Mouse (Mus musculus): Measurements from ENCODE around the gene Cstf1.

Gene Cstf1

GRCm38 (mm10) chr2:172370411-172371223 lies at the start of gene Cstf1, which contains the start of gene Aurka:
Cstf1 (plus strand) TSS chr2:172370681.
Aurka (minus strand) TSS chr2:172370535.
- DNase-seq (ENCODE audit: low spot score), result peak; percentile 98

- peak; percentile 93 for DNase-seq (ENCODE audit: low spot score)
Observed at GRCm38 (mm10) chr2:172320878-172321277, 49.6 kb upstream of the Cstf1 start.

DNA sequence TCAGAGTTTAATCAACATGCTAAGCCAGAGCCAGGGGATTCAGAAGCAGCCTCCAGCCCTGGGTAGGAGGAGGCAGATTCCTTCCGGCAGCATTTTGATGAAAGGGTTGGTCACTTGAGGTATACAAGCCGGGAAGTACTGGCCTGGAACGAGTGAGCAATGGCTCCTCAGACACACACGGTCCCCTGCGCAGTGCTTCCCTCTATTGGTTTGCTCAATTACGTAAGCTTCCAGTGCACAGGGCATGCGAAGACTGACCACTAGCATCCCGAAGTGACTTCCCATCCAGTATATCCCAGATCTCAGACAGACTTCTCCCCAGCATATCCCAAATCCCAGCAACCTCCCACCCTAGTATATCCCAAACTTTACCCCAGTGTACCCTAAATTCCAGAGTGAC lies 42.2 kb upstream of the Cstf1 start:
- peak; percentile 25 for DNase-seq (ENCODE audit: low spot score)

DNA sequence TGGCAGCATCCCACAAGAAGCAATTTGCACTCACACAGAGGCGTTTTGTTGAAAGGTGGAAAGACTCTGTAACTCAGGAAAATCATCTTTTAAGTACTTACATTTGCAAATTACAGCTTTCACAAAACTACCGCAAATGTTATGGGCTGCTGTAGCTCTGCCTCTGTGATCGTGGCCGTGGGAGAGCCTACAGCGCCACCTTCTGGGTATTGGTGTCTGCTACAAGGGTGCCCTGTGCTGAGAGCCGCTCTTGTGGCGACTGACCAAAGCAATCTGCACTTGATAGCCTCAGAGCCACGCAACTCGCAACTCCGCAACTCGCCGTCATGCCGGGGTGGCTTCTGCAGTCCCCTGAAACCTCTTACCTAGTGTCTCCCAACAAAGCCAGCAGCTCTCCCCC lies 41.3 kb upstream of the Cstf1 start:
- peak; percentile 90 for DNase-seq (ENCODE audit: low spot score)

DNA sequence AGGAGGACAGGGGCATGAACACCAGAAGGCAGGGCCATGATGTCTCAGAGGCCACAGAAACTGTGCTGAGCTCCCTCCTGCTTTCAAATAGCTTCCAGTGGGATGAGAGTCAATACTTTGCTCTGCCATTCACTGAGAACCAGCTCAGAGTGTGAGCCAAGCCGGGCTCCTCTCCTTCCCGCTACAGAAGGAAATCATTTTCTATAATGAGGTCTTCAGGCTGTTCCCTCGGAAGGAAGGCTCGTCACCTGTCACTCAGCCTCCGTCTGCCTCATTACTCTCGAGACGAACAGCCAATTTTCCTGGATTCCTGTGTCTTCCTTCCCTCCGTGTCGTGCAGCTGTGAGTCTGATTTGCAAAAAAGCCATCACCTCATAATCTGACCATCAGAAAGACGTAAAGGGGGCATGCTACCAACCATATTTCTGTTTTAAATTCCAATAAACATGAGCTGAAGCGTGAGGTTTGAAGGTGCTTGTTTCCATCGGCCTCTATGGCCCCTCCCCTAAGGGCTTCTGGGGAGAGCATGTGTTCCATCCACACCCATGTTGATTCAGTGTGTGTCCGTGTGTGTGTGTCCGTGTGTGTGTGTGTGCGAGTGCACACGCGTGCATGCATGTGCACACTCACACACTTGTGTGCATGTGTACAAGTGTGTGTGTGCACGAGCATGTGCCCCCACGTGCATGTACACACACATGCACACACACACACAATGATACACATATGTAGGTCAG lies 32.1 kb upstream of the Cstf1 start:
- no peak for DNase-seq (ENCODE audit: low spot score)

- no peak for DNase-seq (ENCODE audit: low spot score)
Observed at GRCm38 (mm10) chr2:172340936-172341335, 29.5 kb upstream of the Cstf1 start.

DNA sequence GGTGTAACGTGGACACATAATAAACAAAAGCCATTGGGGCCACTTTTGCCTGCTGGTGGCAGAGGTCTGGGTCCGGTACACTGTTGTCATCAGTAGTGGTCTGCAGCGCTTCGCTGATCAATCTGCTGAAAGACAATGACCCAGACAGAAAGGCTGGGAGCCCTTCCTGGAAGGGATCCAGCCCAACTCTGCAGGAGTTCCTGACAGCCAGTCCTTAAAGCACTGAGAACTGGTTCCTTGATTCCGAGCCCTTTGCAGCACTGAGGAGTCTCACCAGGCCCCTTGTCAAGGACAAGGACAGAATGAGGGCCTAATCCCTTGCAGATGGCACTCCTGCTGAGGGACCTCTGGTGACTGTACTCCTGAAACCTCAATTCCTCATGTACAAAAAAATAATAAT lies 28.9 kb upstream of the Cstf1 start:
- DNase-seq (ENCODE audit: low spot score), result no peak

- no peak for DNase-seq (ENCODE audit: low spot score)
Observed at GRCm38 (mm10) chr2:172343751-172344150, 26.7 kb upstream of the Cstf1 start.

- no peak for DNase-seq (ENCODE audit: low spot score)
Observed at GRCm38 (mm10) chr2:172344669-172345068, 25.8 kb upstream of the Cstf1 start.

- DNase-seq (ENCODE audit: low spot score), result peak; percentile 97
Observed at GRCm38 (mm10) chr2:172345258-172345738, 25.2 kb upstream of the Cstf1 start, which contains the start of gene Fam210b. Fam210b (plus strand) TSS chr2:172345565.

DNA sequence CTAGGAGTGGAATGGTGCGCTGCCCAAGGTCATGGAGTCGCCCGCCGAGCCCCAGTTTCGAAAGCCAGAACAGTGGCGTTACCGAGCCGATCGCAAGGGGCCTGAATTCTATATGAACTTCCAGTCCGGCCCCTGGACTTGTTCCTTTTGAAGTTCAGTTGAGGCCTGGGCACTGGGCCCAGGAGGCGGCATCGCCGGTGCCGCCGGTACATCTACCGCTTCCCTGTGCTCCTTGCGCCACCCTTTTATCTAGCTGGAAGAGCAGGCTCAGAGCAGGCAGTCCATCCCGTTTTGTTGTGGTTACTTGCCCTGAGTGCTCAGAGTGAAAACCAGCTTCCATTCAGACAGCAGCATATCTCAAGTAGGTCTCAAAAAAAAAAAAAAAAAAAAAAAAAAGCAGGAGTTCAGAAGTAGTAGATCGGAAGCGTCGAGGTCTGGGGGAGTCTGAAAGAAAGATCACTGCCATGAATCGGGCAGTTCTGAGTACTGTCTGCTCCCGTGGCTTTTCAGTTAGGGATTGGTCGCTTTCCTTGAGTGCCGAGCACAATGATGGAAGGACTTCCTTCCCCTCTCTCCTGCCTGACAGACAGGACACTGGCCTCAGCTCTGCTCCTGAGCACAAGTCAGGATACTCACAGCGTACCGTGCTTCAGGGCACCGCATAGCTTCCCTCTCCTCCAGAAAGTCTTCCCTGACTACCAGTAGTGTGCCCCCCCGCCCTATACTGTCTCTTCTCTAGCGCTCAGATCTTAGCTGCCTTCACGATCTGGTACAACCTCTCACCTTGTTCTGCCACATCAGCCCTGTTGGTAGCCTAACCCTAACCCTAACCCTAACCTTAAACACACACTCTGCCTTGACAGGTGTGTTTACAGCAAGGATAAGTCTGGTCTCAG lies 24.2 kb upstream of the Cstf1 start:
- peak; percentile 53 for DNase-seq (ENCODE audit: low spot score)

DNA sequence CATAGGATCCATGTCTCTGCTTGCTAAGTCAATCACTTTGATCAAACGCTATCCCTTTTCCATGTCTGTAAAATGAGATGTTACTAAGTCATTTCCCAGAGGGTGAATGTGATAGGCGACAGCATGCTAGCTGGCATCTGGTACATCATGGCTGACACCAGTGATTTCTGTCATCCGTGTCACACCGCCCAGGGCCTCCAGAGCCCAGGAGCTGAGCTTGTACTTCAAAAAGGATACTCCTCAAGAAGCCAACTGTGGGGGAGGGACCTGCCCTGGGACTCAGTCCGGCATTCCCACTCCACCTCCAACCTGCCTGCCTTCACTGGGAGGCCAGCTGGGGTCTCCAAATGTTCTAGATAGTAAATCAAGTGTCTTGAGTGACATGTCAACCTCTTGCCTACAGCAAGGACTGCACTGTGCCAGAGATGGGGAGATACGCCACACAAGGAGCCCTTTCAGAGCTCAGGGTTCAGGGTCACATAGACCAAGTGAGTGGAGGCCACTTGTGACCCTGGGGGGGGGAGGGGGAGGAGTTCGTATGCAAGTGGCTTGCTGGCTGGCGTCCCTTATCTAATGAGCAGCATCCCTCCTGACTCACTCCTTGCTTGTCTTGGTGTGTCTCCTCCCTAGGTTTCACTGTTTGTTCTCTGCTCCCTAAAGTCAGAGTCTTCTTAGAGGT lies 23.4 kb upstream of the Cstf1 start:
- peak; percentile 28 for DNase-seq (ENCODE audit: low spot score)

DNA sequence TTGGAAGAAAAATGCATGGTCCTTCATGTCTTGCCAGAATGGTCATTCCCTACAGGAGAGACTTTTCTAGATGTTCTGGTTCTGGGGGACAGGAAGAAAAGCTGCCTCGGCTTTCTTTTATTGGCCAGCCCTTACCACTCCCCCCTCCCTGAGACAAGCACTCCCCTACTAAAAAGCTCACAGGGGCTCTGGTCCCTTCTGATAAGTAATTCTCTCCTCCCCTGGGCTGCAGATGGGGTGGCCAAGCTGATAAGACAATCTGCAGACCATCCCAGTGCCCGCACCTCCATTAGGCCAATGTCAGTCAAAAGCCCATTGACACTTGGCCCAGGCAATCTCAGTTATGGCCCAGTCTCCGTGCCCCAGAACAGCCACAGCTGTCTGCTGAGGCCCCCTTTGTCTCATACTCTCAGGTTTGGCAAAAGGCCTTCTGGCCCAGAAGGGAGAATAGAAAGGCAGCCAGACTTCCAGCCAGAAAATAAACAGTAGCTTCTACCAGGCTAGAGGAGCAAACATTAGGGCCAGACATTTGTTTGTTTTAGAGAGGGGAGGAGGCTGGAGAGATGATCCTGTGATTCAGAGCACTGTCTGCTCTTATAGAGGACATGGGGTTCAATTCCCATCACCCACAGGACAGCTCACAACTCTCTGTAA lies 22.1 kb upstream of the Cstf1 start:
- DNase-seq (ENCODE audit: low spot score), result no peak

DNA sequence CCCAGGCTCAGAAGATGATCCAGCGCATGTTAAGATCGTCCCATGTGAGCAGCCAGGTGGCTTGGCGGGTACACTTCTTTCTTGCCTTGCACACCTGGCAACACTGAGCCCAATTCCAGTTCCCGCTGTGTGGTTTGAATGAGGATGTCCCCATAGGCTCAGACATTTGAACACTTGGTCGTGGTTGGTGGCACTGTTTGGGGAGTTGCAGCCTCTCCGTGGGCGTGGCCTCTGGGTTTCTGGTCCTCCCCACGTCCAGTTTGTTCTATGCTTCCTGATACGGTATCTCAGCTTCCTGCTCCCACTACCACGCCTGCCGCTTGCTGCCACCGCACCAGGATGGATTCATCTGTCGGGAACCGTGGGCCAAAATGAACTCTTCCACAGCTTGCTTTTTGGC lies 20.7 kb upstream of the Cstf1 start:
- no peak for DNase-seq (ENCODE audit: low spot score)

- no peak for DNase-seq (ENCODE audit: low spot score)
Observed at GRCm38 (mm10) chr2:172350773-172351172, 19.7 kb upstream of the Cstf1 start.

- DNase-seq (ENCODE audit: low spot score), result no peak
Observed at GRCm38 (mm10) chr2:172353218-172353617, 17.3 kb upstream of the Cstf1 start.

- DNase-seq (ENCODE audit: low spot score), result no peak
Observed at GRCm38 (mm10) chr2:172354761-172355160, 15.7 kb upstream of the Cstf1 start.

GRCm38 (mm10) chr2:172355833-172356232 lies 14.6 kb upstream of the Cstf1 start:
- no peak for DNase-seq (ENCODE audit: low spot score)

DNA sequence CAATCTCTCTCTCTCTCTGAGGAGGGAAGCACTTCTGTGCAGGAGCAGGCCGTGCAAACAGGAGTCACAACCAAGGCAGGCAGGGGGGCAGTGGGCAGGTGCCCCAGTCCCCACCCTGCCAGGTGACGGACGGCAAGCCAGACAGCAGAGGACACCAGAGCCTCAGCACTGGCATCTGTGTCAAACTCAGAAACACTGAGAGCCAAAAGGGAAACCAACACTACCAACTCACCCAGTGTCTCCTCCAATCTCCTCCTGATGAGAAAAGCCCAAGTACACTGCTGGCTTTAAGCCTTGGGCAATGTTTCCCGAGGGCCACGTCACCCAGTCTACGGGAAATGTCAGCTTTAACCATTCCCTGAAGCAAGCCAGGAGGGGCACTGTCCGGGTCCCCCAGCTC lies 7.3 kb upstream of the Cstf1 start:
- DNase-seq (ENCODE audit: low spot score), result no peak

DNA sequence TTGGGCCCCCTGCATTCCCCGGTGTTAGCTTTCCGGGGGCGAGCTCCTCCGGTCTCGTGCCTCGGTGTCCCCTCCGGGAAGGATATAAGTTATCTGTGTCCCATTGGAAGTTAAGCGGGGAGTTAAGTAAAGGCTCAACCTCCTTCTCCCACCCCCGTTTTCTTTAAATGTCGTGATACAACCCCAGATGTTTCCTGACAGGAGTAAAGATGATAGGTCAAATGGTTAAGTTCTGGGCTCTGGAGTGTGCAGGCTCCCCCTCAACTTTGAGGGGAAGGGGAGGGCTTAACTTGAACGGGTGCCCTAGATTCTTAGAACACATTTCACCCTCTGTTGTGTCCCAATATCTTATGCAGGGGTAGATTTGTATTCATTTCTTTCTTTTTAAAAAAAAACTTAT lies 777 bp downstream of the Cstf1 start:
- DNase-seq (ENCODE audit: low spot score), result no peak

DNA sequence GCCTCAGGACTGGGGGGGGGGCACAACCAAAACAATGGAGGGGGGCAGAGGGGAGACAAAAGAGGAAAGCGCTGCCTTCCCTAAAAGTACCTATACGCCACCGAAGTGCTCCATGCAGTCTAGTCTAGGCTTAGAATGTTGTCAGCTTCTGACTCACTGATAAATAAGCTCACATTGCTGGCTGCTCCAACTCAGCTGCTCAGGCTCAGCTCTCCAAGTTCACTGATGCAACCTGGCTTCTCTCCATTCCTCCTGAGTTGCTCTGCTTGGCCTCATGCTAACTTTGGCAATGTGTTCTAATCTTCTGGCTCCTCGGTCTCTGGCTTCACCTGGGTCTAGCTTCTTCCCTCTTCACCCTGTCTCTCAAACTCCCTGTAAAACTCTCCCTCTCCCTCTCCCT lies 6.1 kb downstream of the Cstf1 start:
- DNase-seq (ENCODE audit: low spot score), result no peak

All from embryo, embryonic 10 days (tissue).